Mouse (Mus musculus): ENCODE measurements around the gene Fuz. TPM values are rescaled to one million over a fixed set of nuclear protein-coding genes. Genes with fewer than 3 reads are reported as not detected.

The Fuz gene
- polyA plus RNA-seq, 1 experiment = 2.6 TPM

DNA sequence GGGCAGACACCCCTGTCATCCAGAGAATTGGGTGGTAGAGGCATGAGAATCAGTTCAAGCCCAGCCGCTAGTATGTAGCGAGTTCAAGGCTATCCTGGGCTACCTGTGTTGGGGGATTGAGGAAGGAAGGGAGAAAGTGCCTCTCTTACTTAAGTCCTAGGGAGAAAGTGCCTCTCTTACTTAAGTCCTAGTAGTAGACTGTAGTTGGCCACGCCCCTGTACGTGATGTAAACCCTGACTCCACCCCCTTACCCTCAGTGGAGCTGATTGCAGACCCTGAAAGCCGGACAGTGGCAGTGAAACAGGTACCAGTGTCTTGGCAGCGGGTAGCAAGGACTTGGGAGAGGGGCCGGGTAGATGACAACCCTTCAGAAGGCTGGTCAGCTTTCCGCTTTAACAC is 38.0 kb upstream of the Fuz start:
- Histone ChIP-seq H3K9me3 (ENCODE audit: control insufficient read depth, low read length) (no peaks in the 10 kb centered on the region), H3K4me1 (ENCODE audit: control insufficient read depth) (peaks cover 83% of the 10 kb centered on the region), H3K36me3 (ENCODE audit: control insufficient read depth) (peaks cover 54% of the 10 kb centered on the region), H3K4me3 (replicated peaks) (peak overlapping the region; percentile 73), H3K27me3 (ENCODE audit: control insufficient read depth) (no peaks in the 10 kb centered on the region)
- TF ChIP-seq GATA1 (IDR thresholded peaks at IDR 0.05; ENCODE audit: low read length) (no peak), TAL1 (IDR thresholded peaks at IDR 0.05; ENCODE audit: low read length) (no peak)

DNA sequence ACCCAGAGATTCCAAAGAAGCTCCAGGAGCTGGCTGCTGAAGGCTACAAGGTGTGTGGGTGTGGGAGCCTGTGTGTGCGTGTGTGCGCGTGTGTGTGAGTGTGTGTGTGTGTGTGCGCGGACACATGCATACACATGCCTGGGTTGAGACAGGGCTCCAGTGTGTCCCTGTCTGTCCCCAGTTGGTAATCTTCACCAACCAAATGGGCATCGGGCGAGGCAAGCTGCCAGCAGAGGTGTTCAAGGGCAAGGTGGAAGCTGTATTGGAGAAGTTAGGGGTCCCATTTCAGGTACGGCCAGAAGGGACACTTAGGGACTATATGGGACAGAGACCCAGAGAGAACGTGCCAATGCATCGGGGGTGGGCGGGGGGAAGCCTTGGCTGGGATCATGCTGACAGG is 36.0 kb upstream of the Fuz start:
- H3K4me1 ChIP-seq (ENCODE audit: control insufficient read depth) = peaks cover 73% of the 10 kb centered on the region
- H3K4me3 ChIP-seq (replicated peaks) = no peak overlapping the region
- TF ChIP-seq TAL1 (IDR thresholded peaks at IDR 0.05; ENCODE audit: low read length) (no peak), GATA1 (IDR thresholded peaks at IDR 0.05; ENCODE audit: low read length) (no peak)
- H3K36me3 ChIP-seq (ENCODE audit: control insufficient read depth) = peaks cover 64% of the 10 kb centered on the region
- H3K27me3 ChIP-seq (ENCODE audit: control insufficient read depth) = no peaks in the 10 kb centered on the region
- no peaks in the 10 kb centered on the region for H3K9me3 ChIP-seq (ENCODE audit: control insufficient read depth, low read length)

DNA sequence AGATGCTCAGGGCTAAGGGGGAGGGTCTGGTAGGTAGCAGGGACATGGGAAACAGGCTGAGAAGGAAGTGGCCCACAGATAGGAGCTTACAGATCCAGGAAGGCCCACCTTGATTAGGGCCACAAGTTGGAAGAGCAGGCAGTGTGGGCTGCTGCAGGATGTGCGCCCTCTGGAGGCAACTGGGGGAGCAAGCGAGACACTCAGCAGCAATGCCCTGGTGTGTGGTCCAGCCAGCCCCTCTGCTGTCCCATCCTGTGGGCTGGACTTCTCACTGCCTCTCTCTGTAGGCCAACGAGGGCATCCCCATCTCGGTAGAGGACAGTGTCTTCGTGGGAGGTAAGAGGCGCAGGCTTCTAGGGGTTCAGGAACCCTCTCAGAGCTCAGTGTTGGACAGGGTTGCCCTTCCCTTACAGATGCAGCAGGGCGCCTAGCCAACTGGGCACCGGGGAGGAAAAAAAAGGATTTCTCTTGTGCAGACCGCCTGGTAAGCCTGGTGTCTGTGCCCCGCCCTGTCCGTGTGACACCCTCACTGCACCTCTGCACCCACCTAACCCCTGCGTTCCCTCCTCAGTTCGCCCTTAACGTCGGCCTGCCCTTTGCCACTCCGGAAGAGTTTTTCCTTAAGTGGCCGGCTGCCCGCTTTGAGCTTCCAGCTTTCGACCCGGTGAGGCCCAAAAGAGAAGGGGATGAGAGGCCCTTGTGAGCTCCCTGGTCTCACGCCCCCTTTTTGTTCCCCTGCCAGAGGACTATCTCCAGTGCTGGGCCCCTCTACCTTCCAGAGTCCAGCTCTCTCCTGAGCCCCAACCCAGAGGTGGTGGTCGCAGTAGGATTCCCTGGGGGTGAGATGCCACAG is 35.1 kb upstream of the Fuz start:
- Histone ChIP-seq H3K4me3 (replicated peaks) (no peak overlapping the region), H3K9me3 (ENCODE audit: control insufficient read depth, low read length) (no peaks in the 10 kb centered on the region), H3K27me3 (ENCODE audit: control insufficient read depth) (no peaks in the 10 kb centered on the region), H3K4me1 (ENCODE audit: control insufficient read depth) (peaks cover 73% of the 10 kb centered on the region), H3K36me3 (ENCODE audit: control insufficient read depth) (peaks cover 73% of the 10 kb centered on the region)
- no peak for TF ChIP-seq TAL1 (IDR thresholded peaks at IDR 0.05; ENCODE audit: low read length)
- TF ChIP-seq GATA1 (IDR thresholded peaks at IDR 0.05; ENCODE audit: low read length) = no peak

DNA sequence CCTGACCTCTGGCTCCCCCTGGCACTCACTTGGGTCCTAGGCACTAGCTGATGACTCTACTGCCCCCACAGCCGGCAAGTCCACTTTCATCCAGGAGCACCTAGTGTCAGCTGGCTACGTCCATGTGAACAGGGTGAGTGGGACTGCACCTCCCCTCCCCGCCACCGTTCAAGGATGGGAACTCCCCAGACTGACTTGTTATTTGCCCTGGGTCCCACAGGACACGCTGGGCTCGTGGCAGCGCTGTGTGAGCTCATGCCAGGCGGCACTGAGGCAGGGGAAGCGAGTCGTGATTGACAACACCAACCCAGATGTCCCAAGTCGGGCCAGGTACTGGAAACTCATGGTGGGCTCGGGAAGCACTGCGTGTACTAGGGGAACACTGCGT is 34.5 kb upstream of the Fuz start:
- Histone ChIP-seq H3K4me1 (ENCODE audit: control insufficient read depth) (peaks cover 72% of the 10 kb centered on the region), H3K27me3 (ENCODE audit: control insufficient read depth) (no peaks in the 10 kb centered on the region), H3K4me3 (replicated peaks) (no peak overlapping the region), H3K36me3 (ENCODE audit: control insufficient read depth) (peaks cover 76% of the 10 kb centered on the region), H3K9me3 (ENCODE audit: control insufficient read depth, low read length) (no peaks in the 10 kb centered on the region)
- TF ChIP-seq GATA1 (IDR thresholded peaks at IDR 0.05; ENCODE audit: low read length) (no peak), TAL1 (IDR thresholded peaks at IDR 0.05; ENCODE audit: low read length) (no peak)

DNA sequence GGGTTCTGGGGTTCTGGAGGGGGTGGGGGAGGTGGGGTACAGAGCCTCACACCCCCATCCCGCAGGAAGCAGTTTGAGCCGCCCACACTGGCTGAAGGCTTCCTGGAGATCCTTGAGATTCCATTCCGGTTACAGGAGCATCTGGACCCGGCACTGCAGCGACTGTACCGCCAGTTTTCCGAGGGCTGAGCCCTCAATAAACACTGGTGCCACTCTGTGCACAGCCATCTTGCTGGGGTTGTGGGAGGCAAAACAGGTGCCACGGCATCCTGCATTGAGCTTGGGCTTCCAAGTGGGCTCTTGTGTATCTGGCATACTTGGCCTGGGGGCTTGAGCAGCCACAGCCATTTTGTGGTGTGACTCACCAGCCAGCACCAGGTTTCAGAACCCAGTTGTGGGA is 33.4 kb upstream of the Fuz start:
- Histone ChIP-seq H3K4me3 (replicated peaks) (no peak overlapping the region), H3K27me3 (ENCODE audit: control insufficient read depth) (no peaks in the 10 kb centered on the region), H3K36me3 (ENCODE audit: control insufficient read depth) (peaks cover 78% of the 10 kb centered on the region), H3K9me3 (ENCODE audit: control insufficient read depth, low read length) (no peaks in the 10 kb centered on the region), H3K4me1 (ENCODE audit: control insufficient read depth) (peaks cover 72% of the 10 kb centered on the region)
- TF ChIP-seq GATA1 (IDR thresholded peaks at IDR 0.05; ENCODE audit: low read length) (no peak), TAL1 (IDR thresholded peaks at IDR 0.05; ENCODE audit: low read length) (no peak)

DNA sequence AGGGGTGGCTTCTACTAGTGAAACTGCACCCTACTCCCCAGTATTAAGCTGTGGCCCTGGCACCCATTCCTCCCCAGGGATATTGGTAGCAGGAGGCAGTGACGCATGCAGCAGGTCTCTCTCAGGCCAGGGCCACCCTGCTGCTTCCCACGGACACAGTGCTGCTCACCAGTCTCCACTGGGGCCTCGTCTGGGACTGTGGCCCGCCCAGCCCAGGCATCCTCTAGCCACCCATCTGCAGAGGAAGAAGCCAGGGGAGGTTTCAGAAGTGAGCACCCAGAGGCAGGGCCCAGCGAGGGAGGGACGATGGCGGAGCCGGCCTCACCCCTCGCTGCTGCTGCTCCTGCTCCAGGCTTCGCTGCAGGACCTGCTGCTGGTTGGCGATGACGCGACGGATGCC is 32.7 kb upstream of the Fuz start:
- Histone ChIP-seq H3K9me3 (ENCODE audit: control insufficient read depth, low read length) (no peaks in the 10 kb centered on the region), H3K4me3 (replicated peaks) (no peak overlapping the region), H3K27me3 (ENCODE audit: control insufficient read depth) (no peaks in the 10 kb centered on the region), H3K4me1 (ENCODE audit: control insufficient read depth) (peaks cover 72% of the 10 kb centered on the region), H3K36me3 (ENCODE audit: control insufficient read depth) (peaks cover 78% of the 10 kb centered on the region)
- no peak for TF ChIP-seq GATA1 (IDR thresholded peaks at IDR 0.05; ENCODE audit: low read length)
- TF ChIP-seq TAL1 (IDR thresholded peaks at IDR 0.05; ENCODE audit: low read length) = no peak

DNA sequence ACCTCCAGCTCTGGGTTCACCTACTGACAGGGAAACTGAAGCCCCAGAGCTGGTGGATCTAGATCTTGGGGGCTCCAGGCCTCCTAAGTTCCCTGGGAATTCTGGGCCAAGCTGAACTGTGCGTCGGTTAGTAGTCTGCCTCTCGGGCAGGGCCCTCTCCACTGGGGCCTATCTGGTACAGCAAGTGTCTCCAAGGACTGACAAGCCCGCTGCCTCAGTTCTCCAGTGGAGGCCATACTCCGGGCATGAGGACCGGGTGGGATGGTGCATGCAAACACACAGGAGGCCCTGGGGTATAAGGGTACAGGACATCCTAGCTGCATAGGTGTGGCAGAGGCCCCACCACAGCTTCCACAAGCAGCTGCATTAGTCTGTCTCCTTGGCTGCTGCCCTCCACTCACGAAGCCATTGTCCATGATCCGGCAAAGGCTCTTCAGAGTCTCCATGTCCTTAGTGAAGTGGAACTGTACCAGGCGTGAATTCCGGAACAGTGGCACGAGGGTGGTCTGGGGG is 31.8 kb upstream of the Fuz start:
- Histone ChIP-seq H3K4me1 (ENCODE audit: control insufficient read depth) (peaks cover 74% of the 10 kb centered on the region), H3K36me3 (ENCODE audit: control insufficient read depth) (peaks cover 73% of the 10 kb centered on the region), H3K9me3 (ENCODE audit: control insufficient read depth, low read length) (no peaks in the 10 kb centered on the region), H3K4me3 (replicated peaks) (no peak overlapping the region), H3K27me3 (ENCODE audit: control insufficient read depth) (peaks cover 3% of the 10 kb centered on the region; the same call in 1 of the 2 replicates)
- TF ChIP-seq TAL1 (IDR thresholded peaks at IDR 0.05; ENCODE audit: low read length) (no peak), GATA1 (IDR thresholded peaks at IDR 0.05; ENCODE audit: low read length) (no peak)

DNA sequence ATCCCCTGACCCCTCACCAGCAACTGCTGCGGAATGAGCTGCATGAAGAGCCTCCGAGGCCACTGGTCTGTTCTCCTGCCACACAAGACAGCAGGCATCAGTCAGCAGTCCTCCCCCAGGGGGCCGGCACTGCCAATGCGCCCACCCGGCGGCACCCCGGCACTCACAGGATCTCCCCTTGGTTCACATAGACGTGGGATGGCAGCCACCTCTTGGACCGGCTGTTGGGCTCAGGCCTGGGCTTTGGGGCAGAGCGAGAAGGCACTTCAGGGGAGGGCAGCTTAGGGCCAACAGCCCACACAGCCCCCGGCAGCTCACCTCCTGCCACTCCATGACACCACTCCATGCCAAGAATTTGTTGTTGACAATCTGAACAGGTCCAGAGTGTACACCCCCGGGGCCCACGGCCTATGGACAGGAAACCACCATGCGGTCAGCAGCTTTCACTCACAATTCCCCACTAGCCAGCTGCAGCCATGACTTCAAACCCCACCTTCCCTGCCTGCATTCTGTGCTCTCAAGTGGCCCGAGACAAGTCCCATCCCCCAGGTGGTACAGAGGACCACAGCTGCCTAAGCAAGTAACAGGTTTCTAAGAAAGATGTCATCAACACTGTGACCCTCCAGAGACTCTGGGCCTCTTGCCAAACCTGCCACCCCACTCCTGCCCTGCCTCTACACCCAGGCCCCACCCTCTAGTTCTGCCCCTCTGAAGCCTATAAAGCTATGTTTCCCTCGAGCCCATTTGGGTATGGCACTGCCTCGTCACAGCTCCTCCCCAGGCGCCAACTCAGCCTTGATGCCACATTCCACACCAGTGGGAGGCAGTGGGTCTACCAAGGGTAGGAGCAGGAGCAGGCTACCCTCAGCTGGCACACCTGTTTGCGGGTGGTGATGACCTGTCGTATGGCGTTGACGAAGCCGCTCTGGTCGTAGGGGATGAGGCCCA is 31.0 kb upstream of the Fuz start:
- Histone ChIP-seq H3K4me3 (replicated peaks) (no peak overlapping the region), H3K36me3 (ENCODE audit: control insufficient read depth) (peaks cover 65% of the 10 kb centered on the region), H3K4me1 (ENCODE audit: control insufficient read depth) (peaks cover 74% of the 10 kb centered on the region), H3K9me3 (ENCODE audit: control insufficient read depth, low read length) (no peaks in the 10 kb centered on the region), H3K27me3 (ENCODE audit: control insufficient read depth) (peaks cover 3% of the 10 kb centered on the region; the same call in 1 of the 2 replicates)
- TF ChIP-seq TAL1 (IDR thresholded peaks at IDR 0.05; ENCODE audit: low read length) (no peak), GATA1 (IDR thresholded peaks at IDR 0.05; ENCODE audit: low read length) (no peak)
